Mouse (Mus musculus): Measurements from ENCODE around the gene Hist2h2be.

DNA sequence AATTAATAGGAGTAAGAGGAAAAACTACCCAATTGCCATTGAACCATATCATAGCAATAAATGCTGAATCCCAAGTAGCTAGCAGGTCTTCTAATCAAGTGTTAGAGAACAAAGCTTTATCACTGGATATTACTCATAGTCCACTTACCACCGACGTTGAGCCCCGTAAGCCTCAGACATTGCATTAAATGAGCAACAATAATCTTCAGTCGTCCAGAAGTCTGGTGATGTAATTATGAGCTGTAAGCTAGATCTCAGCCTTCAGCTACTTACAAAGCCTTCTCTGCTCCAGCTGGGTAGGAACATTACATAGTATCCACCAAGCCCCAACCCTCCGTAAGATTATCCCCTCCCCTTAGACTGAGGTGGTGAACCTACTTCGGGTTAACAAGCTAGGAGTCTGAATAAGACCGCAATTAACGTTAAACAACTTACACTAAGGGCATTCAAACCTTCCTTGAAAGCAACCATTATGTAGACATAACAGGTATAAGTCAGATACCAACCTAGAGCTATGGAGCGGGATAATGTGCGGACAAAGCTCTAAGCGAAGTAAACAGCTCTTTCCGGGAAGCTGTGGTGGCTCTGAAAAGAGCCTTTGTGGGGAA is 17.1 kb downstream of the Hist2h2be start:
- no peak for TF ChIP-seq CTCF (IDR thresholded peaks at IDR 0.05; ENCODE audit: borderline replicate concordance, insufficient read depth, low read depth, low read length)
- no peak for TF ChIP-seq POLR2A (IDR thresholded peaks at IDR 0.05; ENCODE audit: borderline replicate concordance, insufficient read depth, low read length)
